In the genomic region with DNA sequence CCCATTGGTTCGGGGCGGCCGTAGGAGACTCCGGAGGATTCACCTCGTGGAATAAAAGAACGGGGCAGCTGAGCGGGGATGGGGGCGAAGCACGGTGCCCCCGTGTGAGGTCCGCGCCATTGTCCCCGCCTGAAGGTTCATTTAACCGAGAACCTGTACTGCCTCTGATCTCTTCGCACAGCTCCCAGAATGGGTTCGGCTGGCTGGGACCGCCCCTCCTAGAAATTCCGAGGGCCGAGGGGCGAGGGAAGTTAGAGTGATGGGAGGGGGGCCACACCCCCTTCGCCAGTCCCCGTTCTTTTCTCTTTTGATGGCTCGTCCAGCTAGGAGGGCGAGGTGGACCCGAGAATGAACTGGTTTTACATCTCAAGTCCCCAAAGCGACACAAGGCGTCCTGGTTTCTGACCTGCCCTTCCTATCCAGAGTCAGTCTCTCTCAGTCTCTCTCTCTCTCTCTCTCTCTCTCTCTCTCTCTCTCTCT, we compare ENCODE assay signal across 9 mouse cellular contexts. TPM values are rescaled to one million over a fixed set of nuclear protein-coding genes. Genes with fewer than 3 reads are reported as not detected.
DNase-seq lines count a peak whose midpoint lies in the region; ATAC-seq lines count a peak whose summit lies in the region.
"Had no signal": no experiment of that assay in that cellular context is flagged by ENCODE, and none has a peak within 500 bp of the region (broad histone marks: within the 10 kb centered on the region; RNA-seq: fewer than 3 reads in every experiment).

No protein-coding gene starts in this region.

- no peak for ATAC-seq in heart, embryonic 14.5 days (ENCODE audit: insufficient number of reproducible peaks, insufficient read depth, low FRiP score, low read depth)
- no peak for ATAC-seq in hindbrain, embryonic 15.5 days (ENCODE audit: low FRiP score, low read depth)
- peak; percentile 45; the same call in 1 of the 2 replicates for ATAC-seq in neural tube, embryonic 12.5 days (ENCODE audit: low FRiP score, low read depth)
- no peak for ATAC-seq in erythroid progenitor cell, adult 5-6 weeks (replicated peaks; ENCODE audit: low FRiP score, poor library complexity, severe bottlenecking)
- ATAC-seq in cerebellum, adult (ENCODE audit: insufficient number of reproducible peaks, low FRiP score, low TSS enrichment): no peak

- H3K27me3 ChIP-seq in heart, embryonic 14.5 days (ENCODE audit: control insufficient read depth, insufficient read depth, low read length): peaks cover 89% of the 10 kb centered on the region
- H3K27me3 ChIP-seq in hindbrain, embryonic 15.5 days: peaks cover 80% of the 10 kb centered on the region
- peaks cover 84% of the 10 kb centered on the region for H3K27me3 ChIP-seq in neural tube, embryonic 12.5 days (replicated peaks)

- H3K4me1 ChIP-seq in heart, embryonic 14.5 days (ENCODE audit: control insufficient read depth in 2 of 2, insufficient read depth in 2 of 2, low read length in 2 of 2): peaks cover 12 to 17% of the 10 kb centered on the region in 2 experiments
- peaks cover 15% of the 10 kb centered on the region for H3K4me1 ChIP-seq in hindbrain, embryonic 15.5 days (replicated peaks)
- peaks cover 24% of the 10 kb centered on the region for H3K4me1 ChIP-seq in neural tube, embryonic 12.5 days

- H3K36me3 ChIP-seq in heart, embryonic 14.5 days (ENCODE audit: control insufficient read depth, insufficient read depth, low read length): no peaks in the 10 kb centered on the region
- H3K36me3 ChIP-seq in hindbrain, embryonic 15.5 days: no peaks in the 10 kb centered on the region
- no peaks in the 10 kb centered on the region for H3K36me3 ChIP-seq in neural tube, embryonic 12.5 days

- DNase-seq in heart, adult 18-20 months: no peak
- DNase-seq in embryo, embryonic 11 days: peak; percentile 83
- no peak for DNase-seq in thymus, postnatal 0 days (ENCODE audit: low spot score)
- DNase-seq: cerebellum, adult 9-11 months had no signal

- no peak overlapping the region for H3K9ac ChIP-seq in heart, embryonic 14.5 days (ENCODE audit: low read length)
- H3K9ac ChIP-seq in hindbrain, embryonic 15.5 days: no peak overlapping the region
- peak overlapping the region; percentile 9; the same call in 1 of the 2 replicates for H3K9ac ChIP-seq in neural tube, embryonic 12.5 days

- under 1% methylated on average over 27 of the region's 27 CpGs for WGBS in heart, embryonic 14.5 days
- under 1% methylated on average over 27 of the region's 27 CpGs for WGBS in hindbrain, embryonic 15.5 days
- under 1% methylated on average over 27 of the region's 27 CpGs for WGBS in neural tube, embryonic 12.5 days

- H3K9me3 ChIP-seq in heart, embryonic 14.5 days (ENCODE audit: control insufficient read depth, low read length): no peaks in the 10 kb centered on the region; the same call in 1 of the 2 replicates
- no peaks in the 10 kb centered on the region for H3K9me3 ChIP-seq in hindbrain, embryonic 15.5 days
- H3K9me3 ChIP-seq in neural tube, embryonic 12.5 days: no peaks in the 10 kb centered on the region

- peak overlapping the region; percentile 67 for H3K4me2 ChIP-seq in heart, embryonic 14.5 days (ENCODE audit: low read length)
- peak overlapping the region; percentile 52 for H3K4me2 ChIP-seq in hindbrain, embryonic 15.5 days
- peak overlapping the region; percentile 80 for H3K4me2 ChIP-seq in neural tube, embryonic 12.5 days (replicated peaks)

- H3K4me3 ChIP-seq in heart, embryonic 14.5 days (ENCODE audit: control insufficient read depth in 1 of 2, insufficient read depth in 1 of 2, low read depth in 1 of 2, low read length in 2 of 2): peak overlapping the region; percentile 37 to 42
- H3K4me3 ChIP-seq in hindbrain, embryonic 15.5 days: peak overlapping the region; percentile 21
- H3K4me3 ChIP-seq in neural tube, embryonic 12.5 days: peak overlapping the region; percentile 35

- no peak overlapping the region for H3K27ac ChIP-seq in heart, embryonic 14.5 days (replicated peaks in 1 of 2; ENCODE audit: control insufficient read depth in 1 of 2, insufficient read depth in 1 of 2, low read depth in 2 of 2, low read length in 2 of 2)
- H3K27ac ChIP-seq in hindbrain, embryonic 15.5 days (replicated peaks): no peak overlapping the region
- H3K27ac ChIP-seq in neural tube, embryonic 12.5 days: no peak overlapping the region

RNA-seq across cellular contexts. Expression of gene Gm10320, which starts 12.4 kb away (rescaled TPM):
- 0.81 and 1.2 TPM in 2 replicates for polyA plus RNA-seq in heart, embryonic 14.5 days (2014; fragmentation: Nextera tagmentation; extraction: Ambion mirVana)
- not detected for total RNA-seq in heart, adult 18-20 months (2021)
- 0.86 and 1.3 TPM in 2 replicates for polyA plus RNA-seq in hindbrain, embryonic 15.5 days (2015; fragmentation: Nextera tagmentation; extraction: Ambion mirVana)
- 0.65 and 1.0 TPM in 2 replicates for polyA plus RNA-seq in neural tube, embryonic 12.5 days (2016; fragmentation: Nextera tagmentation; extraction: Ambion mirVana)
- total RNA-seq in erythroid progenitor cell, adult 5-6 weeks (2015; ENCODE audit: low replicate concordance): not detected in 2 replicates
- total RNA-seq in erythroid progenitor cell, adult 5-6 weeks (2017; ENCODE audit: low replicate concordance): 0.45 TPM in 1 of 2 replicates, not detected in the other
- polyA plus RNA-seq in thymus, postnatal 0 days (2015; fragmentation: Nextera tagmentation; extraction: Ambion mirVana): 0.82 and 1.8 TPM in 2 replicates
